Mouse (Mus musculus) hindbrain, embryonic 10.5 days (tissue): ENCODE measurements around the gene Gm42906. TPM values are rescaled to one million over a fixed set of nuclear protein-coding genes. Genes with fewer than 3 reads are reported as not detected.

Experiments used
- DNase-seq: peaks from one replicate; pipeline ENCODE4 v3.0.0-alpha.2; 2017; ENCODE audit warnings: low spot score
- H3K27ac ChIP-seq: fragments of 300-500 bp; sonication (generic); 2 replicates; pipeline ENCODE4 v1.5.1; 2016; ENCODE audit warnings: mild to moderate bottlenecking, moderate library complexity
- H3K27me3 ChIP-seq: fragments of 300-500 bp; sonication (generic); 2 replicates; pipeline ENCODE4 v1.6.1; 2016; ENCODE audit warnings: mild to moderate bottlenecking; ENCODE audit not compliant: poor library complexity, insufficient read depth, severe bottlenecking
- H3K36me3 ChIP-seq: fragments of 300-500 bp; sonication (generic); 2 replicates; pipeline ENCODE4 v1.6.1; 2016; ENCODE audit warnings: mild to moderate bottlenecking, moderate library complexity
- H3K4me1 ChIP-seq: fragments of 300-500 bp; sonication (generic); replicated peaks from 2 replicates; pipeline ENCODE4 v1.6.1; 2016; ENCODE audit warnings: mild to moderate bottlenecking
- H3K4me3 ChIP-seq: fragments of 300-500 bp; sonication (generic); 2 replicates; pipeline ENCODE4 v1.5.1; 2016; ENCODE audit warnings: mild to moderate bottlenecking, moderate library complexity
- H3K9me3 ChIP-seq: fragments of 300-500 bp; sonication (generic); 2 replicates; pipeline ENCODE4 v1.6.1; 2016; ENCODE audit warnings: mild to moderate bottlenecking, moderate library complexity
- WGBS: fragments of 180-500 bp; shearing (Covaris S2); methylation state at CpG from one replicate; pipeline ENCODE4 v1.1.7; 2016; 5-methylcytosine and 5-hydroxymethylcytosine counted together
- polyA plus RNA-seq: library from polyadenylated mRNA; unstranded; fragments of >200 nt; fragmentation: Nextera tagmentation; extraction: Ambion mirVana; gene quantifications from 2 replicates; pipeline ENCODE4 v1.2.1, GENCODE M21; 2016

Gene Gm42906
- polyA plus RNA-seq, 1 experiment from 2014 or later = not detected

- no peaks in the 10 kb centered on the region for H3K36me3 ChIP-seq
These were observed 317.5 kb downstream of the Gm42906 start for GRCm38 (mm10) chr5:151110461-151110908.

GRCm38 (mm10) chr5:151109822-151110221, 318.1 kb downstream of the Gm42906 start:
- 85% methylated on average over 2 of the region's 2 CpGs for WGBS
- H3K27ac ChIP-seq = no peak overlapping the region
- no peak overlapping the region for H3K4me3 ChIP-seq
- peaks cover 7% of the 10 kb centered on the region for H3K4me1 ChIP-seq
- no peak for DNase-seq
- no peaks in the 10 kb centered on the region for H3K27me3 ChIP-seq
- no peaks in the 10 kb centered on the region for H3K36me3 ChIP-seq
- H3K9me3 ChIP-seq = no peaks in the 10 kb centered on the region

More at GRCm38 (mm10) chr5:151110461-151110908, 317.5 kb downstream of the Gm42906 start:
- Histone ChIP-seq H3K27me3 (no peaks in the 10 kb centered on the region), H3K4me3 (no peak overlapping the region), H3K27ac (no peak overlapping the region), H3K9me3 (no peaks in the 10 kb centered on the region), H3K4me1 (peaks cover 6% of the 10 kb centered on the region)
- DNase-seq = no peak
- WGBS = 66% methylated on average over 6 of the region's 6 CpGs

DNA sequence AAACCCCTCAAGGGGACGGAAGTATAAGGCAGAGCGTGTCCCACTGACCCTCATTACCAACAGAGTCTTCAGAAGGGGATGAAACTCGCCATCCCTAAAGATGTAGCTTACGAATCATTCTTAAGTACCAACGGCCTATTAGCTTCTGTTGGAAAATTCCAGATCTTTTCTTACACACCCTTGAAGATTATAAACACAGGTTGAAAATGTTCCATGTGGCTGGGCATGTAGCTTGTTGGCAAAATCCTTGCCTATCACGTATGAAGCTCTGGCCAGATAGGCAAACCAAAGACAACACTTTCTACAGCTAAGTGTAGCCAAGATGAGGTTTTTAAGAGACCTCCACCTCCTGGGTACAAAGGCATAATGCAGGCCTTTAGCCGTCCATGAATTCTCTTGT, 319.0 kb downstream of the Gm42906 start:
- Histone ChIP-seq H3K4me3 (no peak overlapping the region), H3K36me3 (no peaks in the 10 kb centered on the region), H3K9me3 (no peaks in the 10 kb centered on the region), H3K4me1 (peaks cover 13% of the 10 kb centered on the region), H3K27me3 (no peaks in the 10 kb centered on the region), H3K27ac (no peak overlapping the region)
- 81% methylated on average over 7 of the region's 7 CpGs for WGBS
- DNase-seq = no peak

GRCm38 (mm10) chr5:151108291-151108897, 319.6 kb downstream of the Gm42906 start:
- Histone ChIP-seq H3K27me3 (no peaks in the 10 kb centered on the region), H3K4me3 (no peak overlapping the region; the same call in 1 of the 2 replicates), H3K4me1 (peaks cover 13% of the 10 kb centered on the region), H3K9me3 (no peaks in the 10 kb centered on the region), H3K36me3 (no peaks in the 10 kb centered on the region), H3K27ac (peak overlapping the region; percentile 37)
- WGBS = 62% methylated on average over 19 of the region's 19 CpGs
- DNase-seq = no peak

DNA sequence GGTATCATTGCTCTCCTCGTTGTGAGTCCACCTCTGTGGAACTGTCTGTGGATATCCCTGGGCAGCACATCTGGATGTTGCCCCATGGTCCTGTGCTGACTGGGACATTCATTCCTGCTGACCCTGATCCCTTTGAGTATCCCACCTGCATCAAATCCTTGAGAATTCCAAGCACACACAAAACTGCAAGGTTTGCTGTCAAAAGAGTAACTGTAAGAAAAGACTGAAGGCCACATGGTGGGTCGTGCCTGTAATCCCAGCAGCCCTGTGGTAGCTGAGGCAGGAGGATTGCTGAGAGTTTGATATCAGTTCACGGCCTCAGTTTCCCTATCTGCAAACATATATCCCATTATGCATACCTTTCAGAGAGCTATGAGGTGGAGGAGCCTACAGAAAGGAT, 321.1 kb downstream of the Gm42906 start:
- Histone ChIP-seq H3K27me3 (no peaks in the 10 kb centered on the region), H3K4me3 (no peak overlapping the region), H3K36me3 (no peaks in the 10 kb centered on the region), H3K9me3 (peaks cover 3% of the 10 kb centered on the region; the same call in 1 of the 2 replicates), H3K4me1 (peaks cover 13% of the 10 kb centered on the region), H3K27ac (no peak overlapping the region)
- WGBS = 90% methylated on average over 3 of the region's 3 CpGs
- no peak for DNase-seq

DNA sequence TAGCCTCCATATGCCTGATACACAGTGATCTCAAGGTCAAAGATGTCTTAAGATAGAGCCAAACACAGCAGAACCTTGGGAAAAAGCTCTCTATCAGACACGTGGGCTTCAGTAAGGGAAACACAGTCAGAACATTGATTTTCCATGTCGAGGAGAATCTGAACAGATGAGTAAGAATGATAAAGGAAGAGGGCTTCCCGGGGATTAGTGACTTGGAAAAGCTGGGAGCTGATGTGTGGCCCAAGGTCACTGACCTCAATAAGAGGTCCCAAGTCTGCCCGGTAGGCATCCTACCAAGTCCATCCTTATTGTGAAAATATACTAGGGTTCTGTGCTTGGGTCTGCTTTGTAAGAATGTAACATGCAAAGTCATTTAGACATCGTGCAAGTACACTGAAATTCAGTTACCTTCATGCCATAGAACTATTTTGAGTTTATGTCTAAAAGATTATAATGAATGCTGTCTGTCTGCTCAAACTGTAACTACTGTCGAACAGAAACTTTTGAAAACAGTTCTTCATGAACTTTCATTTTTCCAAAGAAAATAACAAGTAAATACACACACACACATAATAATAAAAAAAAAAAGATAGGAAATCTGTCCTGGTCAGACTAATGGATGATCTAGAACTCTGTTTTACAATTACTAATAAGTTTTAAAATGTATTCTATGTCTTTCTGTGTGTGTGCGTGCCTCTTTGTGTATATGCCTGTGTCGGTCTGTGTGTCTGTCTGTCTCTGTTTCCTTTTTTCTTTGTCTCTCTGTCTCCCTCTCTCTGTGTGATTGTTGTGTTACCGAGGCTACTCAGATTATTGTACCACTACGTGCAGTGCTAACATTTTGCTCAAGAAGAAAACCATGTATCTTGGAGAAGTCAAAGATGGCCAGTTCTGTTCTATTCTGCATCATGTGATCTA, 322.6 kb downstream of the Gm42906 start:
- WGBS = 81% methylated on average over 10 of the region's 10 CpGs

GRCm38 (mm10) chr5:151104354-151105053, 323.5 kb downstream of the Gm42906 start:
- no peak for DNase-seq
- Histone ChIP-seq H3K27ac (no peak overlapping the region), H3K4me1 (peaks cover 13% of the 10 kb centered on the region), H3K36me3 (no peaks in the 10 kb centered on the region), H3K4me3 (no peak overlapping the region), H3K27me3 (no peaks in the 10 kb centered on the region), H3K9me3 (peaks cover 3% of the 10 kb centered on the region; the same call in 1 of the 2 replicates)
- WGBS = 61% methylated on average over 9 of the region's 9 CpGs

More for the DNA sequence above, 322.6 kb downstream of the Gm42906 start:
- H3K27ac ChIP-seq = no peak overlapping the region
- H3K36me3 ChIP-seq = no peaks in the 10 kb centered on the region
- no peak for DNase-seq
- no peak overlapping the region for H3K4me3 ChIP-seq
- no peaks in the 10 kb centered on the region for H3K27me3 ChIP-seq
- H3K9me3 ChIP-seq = peaks cover 3% of the 10 kb centered on the region; the same call in 1 of the 2 replicates
- peaks cover 13% of the 10 kb centered on the region for H3K4me1 ChIP-seq

DNA sequence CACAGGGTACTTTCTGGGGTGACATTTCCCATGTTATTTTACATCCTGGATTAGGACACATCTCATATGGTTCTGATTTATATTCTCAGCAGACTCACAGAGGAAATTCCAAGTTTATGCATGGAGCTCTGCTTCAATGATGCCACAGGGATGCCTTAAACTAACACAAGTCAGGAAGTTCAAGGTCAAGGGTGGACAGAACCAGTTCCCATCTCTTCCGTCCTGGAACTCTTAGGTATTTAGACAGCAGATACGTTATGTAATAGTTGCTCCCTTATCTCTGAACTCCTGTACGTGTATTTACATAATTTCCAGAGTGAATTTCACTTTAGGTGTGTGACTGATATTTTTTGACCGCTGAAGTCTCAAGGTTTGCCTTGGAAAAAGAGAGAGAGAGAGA, 324.7 kb downstream of the Gm42906 start:
- H3K4me1 ChIP-seq = peaks cover 9% of the 10 kb centered on the region
- no peak overlapping the region for H3K27ac ChIP-seq
- DNase-seq = no peak
- no peaks in the 10 kb centered on the region for H3K36me3 ChIP-seq
- H3K27me3 ChIP-seq = no peaks in the 10 kb centered on the region
- H3K4me3 ChIP-seq = no peak overlapping the region
- peaks cover 3% of the 10 kb centered on the region; the same call in 1 of the 2 replicates for H3K9me3 ChIP-seq
- 71% methylated on average over 4 of the region's 4 CpGs for WGBS

- no peaks in the 10 kb centered on the region for H3K36me3 ChIP-seq
- H3K27me3 ChIP-seq = no peaks in the 10 kb centered on the region
- DNase-seq = no peak
- H3K27ac ChIP-seq = no peak overlapping the region
- H3K4me3 ChIP-seq = no peak overlapping the region
- peaks cover 8% of the 10 kb centered on the region; the same call in 1 of the 2 replicates for H3K4me1 ChIP-seq
- WGBS = 54% methylated on average over 2 of the region's 2 CpGs
- peaks cover 3% of the 10 kb centered on the region; the same call in 1 of the 2 replicates for H3K9me3 ChIP-seq
These were observed 325.7 kb downstream of the Gm42906 start for GRCm38 (mm10) chr5:151102262-151102661.

- H3K4me3 ChIP-seq = no peak overlapping the region
- H3K36me3 ChIP-seq = 0 out of 2 replicates have a peak, but pooled peaks cover 3% of the 10 kb centered on the region
- no peak overlapping the region for H3K27ac ChIP-seq
- DNase-seq = no peak
- H3K9me3 ChIP-seq = no peaks in the 10 kb centered on the region
- no peaks in the 10 kb centered on the region for H3K4me1 ChIP-seq
- WGBS = 82% methylated on average over 6 of the region's 6 CpGs
- no peaks in the 10 kb centered on the region for H3K27me3 ChIP-seq
These were observed 332.0 kb downstream of the Gm42906 start for GRCm38 (mm10) chr5:151096012-151096411.

GRCm38 (mm10) chr5:151092886-151093665, 334.9 kb downstream of the Gm42906 start:
- H3K4me3 ChIP-seq = no peak overlapping the region
- 78% methylated on average over 3 of the region's 3 CpGs for WGBS
- no peak overlapping the region for H3K27ac ChIP-seq
- H3K9me3 ChIP-seq = no peaks in the 10 kb centered on the region
- H3K4me1 ChIP-seq = no peaks in the 10 kb centered on the region
- no peaks in the 10 kb centered on the region for H3K27me3 ChIP-seq
- 0 out of 2 replicates have a peak, but pooled peaks cover 3% of the 10 kb centered on the region for H3K36me3 ChIP-seq
- no peak for DNase-seq

GRCm38 (mm10) chr5:151090996-151091395, 337.0 kb downstream of the Gm42906 start:
- no peak overlapping the region for H3K4me3 ChIP-seq
- H3K9me3 ChIP-seq = no peaks in the 10 kb centered on the region
- H3K27me3 ChIP-seq = no peaks in the 10 kb centered on the region
- WGBS = 95% methylated on average over 6 of the region's 6 CpGs
- no peak for DNase-seq
- peaks cover 9% of the 10 kb centered on the region for H3K4me1 ChIP-seq
- H3K27ac ChIP-seq = no peak overlapping the region
- H3K36me3 ChIP-seq = 0 out of 2 replicates have a peak, but pooled peaks cover 3% of the 10 kb centered on the region
